Mouse (Mus musculus) cerebral cortex, adult 2 months (tissue): Measurements from ENCODE around the gene Pold4.

Experiments
- WGBS: fragments of 180-500 bp; shearing (Covaris S2); methylation state at CpG from one replicate; pipeline ENCODE4 v1.1.7; 2018; 5-methylcytosine and 5-hydroxymethylcytosine counted together

The Pold4 gene

GRCm38 (mm10) chr19:4268566-4269361 is 37.1 kb downstream of the Pold4 start, which contains the start of gene Ssh3:
Ssh3 (minus strand) TSS chr19:4269180.
- 11% methylated on average over 46 of the region's 46 CpGs for WGBS

GRCm38 (mm10) chr19:4270187-4270586 is 38.5 kb downstream of the Pold4 start:
- WGBS: 82% methylated on average over 6 of the region's 6 CpGs

- WGBS: 96% methylated on average over 11 of the region's 11 CpGs
Observed at GRCm38 (mm10) chr19:4270972-4271371, 39.3 kb downstream of the Pold4 start.

GRCm38 (mm10) chr19:4279487-4279886 is 47.8 kb downstream of the Pold4 start:
- WGBS: 100% methylated on average over 1 of the region's 1 CpGs

- WGBS: 96% methylated on average over 9 of the region's 9 CpGs
Observed at GRCm38 (mm10) chr19:4280425-4280824, 48.7 kb downstream of the Pold4 start.

- under 1% methylated on average over 50 of the region's 50 CpGs for WGBS
Observed at GRCm38 (mm10) chr19:4282898-4283553, 51.3 kb downstream of the Pold4 start, which contains the start of gene Ankrd13d. Ankrd13d (minus strand) TSS chr19:4283137.
